Mouse (Mus musculus) spleen, postnatal 36 days (tissue): ENCODE data around the gene Tspear.
"Not testable (repeated sequence)": the region's sequence is repeated elsewhere in the genome, so short reads cannot be mapped to it uniquely, and the experiment has no call there.

Experiments
- DNase-seq, 2 experiments: peaks; one replicate each; pipeline ENCODE4 v3.0.0; 2022; ENCODE audit warnings: low spot score in 2 of 2, mixed read lengths in 1 of 2

Gene Tspear

DNA sequence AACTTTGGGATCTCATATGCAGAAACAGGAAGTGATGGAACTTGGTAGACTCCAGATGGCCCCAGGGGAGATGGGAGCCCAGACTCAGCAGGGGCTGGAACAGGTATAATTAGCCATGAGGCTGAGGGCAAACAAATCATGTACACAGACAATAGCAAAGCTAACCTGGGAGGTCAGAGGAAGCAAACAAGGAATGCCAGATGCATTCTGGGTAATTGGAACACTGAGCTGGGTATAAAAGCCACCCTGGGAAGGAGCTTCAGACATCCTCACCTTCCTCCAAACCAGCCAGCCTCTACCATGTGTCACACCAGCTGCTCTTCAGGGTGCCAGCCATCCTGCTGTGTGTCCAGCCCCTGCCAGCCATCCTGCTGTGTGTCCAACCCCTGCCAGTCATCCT lies 24.8 kb downstream of the Tspear start, which contains the start of gene Gm10024:
Gm10024 (plus strand) TSS at position 301 of the 400 bp plus-strand sequence.
- not testable (repeated sequence) for DNase-seq

DNA sequence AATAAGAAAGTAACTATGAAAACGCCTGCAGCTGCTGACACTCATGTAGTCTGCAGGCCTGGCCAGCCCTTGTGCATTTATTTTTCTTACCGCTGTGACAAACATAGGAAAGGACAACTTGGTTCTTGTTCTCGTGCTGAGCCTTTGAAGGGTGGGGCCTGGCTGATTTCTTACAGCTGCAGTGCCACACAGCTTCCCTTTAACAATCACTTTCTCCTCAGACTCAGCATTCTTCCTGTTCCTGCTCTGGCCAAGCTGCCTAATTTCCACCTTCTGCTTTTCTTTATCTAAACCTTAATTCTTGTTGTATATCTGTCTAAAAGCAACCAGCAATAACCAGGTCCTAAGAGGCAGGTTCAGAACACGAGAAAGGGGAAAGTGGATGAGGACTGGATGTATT lies 27.4 kb downstream of the Tspear start:
- DNase-seq, result no peak

- DNase-seq, result no peak
These were observed 29.1 kb downstream of the Tspear start, which contains the start of gene Gm10142 for GRCm38 (mm10) chr10:77715507-77715906. Gene Gm10142 (plus strand): TSS chr10:77715807.

- DNase-seq, result not testable (repeated sequence)
These were observed 33.9 kb downstream of the Tspear start, which contains the start of gene Krtap12-1 for GRCm38 (mm10) chr10:77720299-77720698. Gene Krtap12-1 (plus strand): TSS chr10:77720599.

- DNase-seq, result no peak
These were observed 38.5 kb downstream of the Tspear start for GRCm38 (mm10) chr10:77724855-77725254.

- no peak for DNase-seq
These were observed 39.8 kb downstream of the Tspear start, which contains the start of gene Gm10100 for GRCm38 (mm10) chr10:77726186-77726585. Gene Gm10100 (plus strand): TSS chr10:77726486.

- no peak for DNase-seq
These were observed 41.9 kb downstream of the Tspear start for GRCm38 (mm10) chr10:77728280-77728679.

GRCm38 (mm10) chr10:77729241-77729640 lies 42.9 kb downstream of the Tspear start:
- DNase-seq, result no peak

GRCm38 (mm10) chr10:77735928-77736327 lies 49.6 kb downstream of the Tspear start:
- DNase-seq, result no peak

DNA sequence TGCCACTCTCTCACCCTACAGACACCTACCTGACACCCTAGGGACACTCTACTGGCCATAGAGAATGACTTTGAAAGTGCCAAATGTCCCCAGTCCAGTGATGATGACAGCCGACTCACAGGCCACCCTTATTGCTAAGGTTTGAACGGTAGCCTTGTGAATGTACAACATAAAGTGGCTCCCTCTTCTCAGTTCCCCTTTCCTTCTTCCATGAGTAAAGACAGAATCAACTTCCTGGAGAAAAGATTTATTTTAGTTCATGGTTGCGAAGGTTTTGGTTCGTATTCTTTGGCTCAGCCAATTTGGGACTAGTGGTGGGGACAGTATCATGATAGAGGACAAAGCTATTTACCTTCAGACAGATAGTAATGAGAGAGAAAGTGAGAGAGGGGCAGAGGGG lies 52.6 kb downstream of the Tspear start:
- DNase-seq, result no peak

GRCm38 (mm10) chr10:77741924-77742688 lies 55.7 kb downstream of the Tspear start, which contains the start of gene Gm18596:
Gene Gm18596 (minus strand): TSS chr10:77742638.
- DNase-seq, result not testable (repeated sequence)

GRCm38 (mm10) chr10:77750686-77751085 lies 64.3 kb downstream of the Tspear start:
- not testable (repeated sequence) for DNase-seq

GRCm38 (mm10) chr10:77751254-77751653 lies 64.9 kb downstream of the Tspear start, which contains the start of gene Gm9736:
Gene Gm9736 (minus strand): TSS chr10:77751354.
- not testable (repeated sequence) for DNase-seq

GRCm38 (mm10) chr10:77752312-77752711 lies 65.9 kb downstream of the Tspear start:
- DNase-seq, result not testable (repeated sequence)

- DNase-seq, result no peak
These were observed 67.1 kb downstream of the Tspear start for GRCm38 (mm10) chr10:77753448-77753847.

DNA sequence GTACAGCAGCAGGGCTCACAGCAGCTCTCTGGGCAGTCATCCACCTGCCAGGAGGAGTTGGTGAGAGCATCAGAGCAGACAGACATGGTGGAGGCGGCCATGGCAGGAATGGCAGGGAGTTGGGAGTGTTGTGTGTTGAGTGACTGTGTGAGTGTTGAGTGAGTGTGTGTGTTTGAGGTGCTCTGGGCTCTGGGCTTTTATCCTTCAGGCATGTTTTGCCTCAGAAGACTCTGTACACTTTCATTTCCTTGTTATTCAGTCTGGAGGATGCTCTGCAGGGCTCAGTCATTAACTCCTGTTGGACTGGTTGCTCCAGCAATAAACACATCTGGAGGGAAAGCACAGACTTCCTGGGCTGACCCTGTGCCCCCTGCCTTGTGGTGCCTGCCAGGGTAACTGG lies 73.2 kb downstream of the Tspear start, which contains the start of gene Gm3233:
Gm3233 (minus strand) TSS at position 101 of the 400 bp plus-strand sequence.
- DNase-seq, result not testable (repeated sequence)

DNA sequence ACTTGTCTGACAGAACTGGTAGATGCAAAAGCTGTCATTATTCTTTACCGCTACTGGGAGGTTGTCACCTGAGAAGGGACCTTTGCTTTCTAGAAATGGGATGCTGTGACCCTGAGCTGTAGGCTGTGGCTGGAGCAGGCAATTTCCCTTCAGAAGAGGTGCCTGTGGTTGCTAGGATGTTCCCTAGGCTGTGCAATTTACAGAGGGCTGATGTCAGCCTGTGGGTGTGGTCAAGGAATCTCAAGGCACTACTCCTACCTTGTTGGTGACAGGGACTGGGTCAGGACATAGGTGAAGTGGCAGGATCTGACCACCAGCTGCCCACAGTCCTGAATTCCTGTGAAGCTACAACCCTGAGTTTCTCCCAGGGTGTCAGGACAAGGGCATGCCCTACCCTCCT lies 83.4 kb downstream of the Tspear start:
- DNase-seq, result no peak

GRCm38 (mm10) chr10:77771225-77771624 lies 84.9 kb downstream of the Tspear start, which contains the start of gene Gm3238:
Gene Gm3238 (minus strand): TSS chr10:77771325.
- DNase-seq, result not testable (repeated sequence)

- not testable (repeated sequence) for DNase-seq
These were observed 85.8 kb downstream of the Tspear start for GRCm38 (mm10) chr10:77772142-77772541.

- not testable (repeated sequence) for DNase-seq
These were observed 90.5 kb downstream of the Tspear start, which contains the start of gene Gm7138 for GRCm38 (mm10) chr10:77776844-77777243. Gene Gm7138 (minus strand): TSS chr10:77776944.

- DNase-seq, result not testable (repeated sequence)
These were observed 96.1 kb downstream of the Tspear start, which contains the start of gene Gm3250 for GRCm38 (mm10) chr10:77782442-77782841. Gene Gm3250 (minus strand): TSS chr10:77782542.

GRCm38 (mm10) chr10:77783396-77783795 lies 97.0 kb downstream of the Tspear start:
- not testable (repeated sequence) for DNase-seq

- not testable (repeated sequence) for DNase-seq
These were observed 101.5 kb downstream of the Tspear start, which contains the start of gene Gm7137 for GRCm38 (mm10) chr10:77787876-77788275. Gene Gm7137 (minus strand): TSS chr10:77788200.
